Mouse (Mus musculus): ENCODE results near the gene C9orf72.

GRCm38 (mm10) chr4:35223376-35223988 lies 2.5 kb downstream of the C9orf72 start:
- TF ChIP-seq CTCF (IDR thresholded peaks at IDR 0.05; ENCODE audit: extremely low read depth, insufficient read depth, insufficient read length, insufficient replicate concordance) (no peak), POLR2A (IDR thresholded peaks at IDR 0.05; ENCODE audit: low read depth, low read length) (no peak)

Data from spleen, adult 2 months (tissue).